Mouse (Mus musculus): ENCODE measurements around the gene D17H6S53E. TPM values are rescaled to one million over a fixed set of nuclear protein-coding genes. Genes with fewer than 3 reads are reported as not detected.
A peak's percentile ranks its signal among the peaks of the same experiment; 100 is the strongest.

The D17H6S53E gene
- polyA plus RNA-seq, 1 experiment from 2014 or later = 6.0 TPM

GRCm38 (mm10) chr17:35132174-35132560 lies 6.0 kb downstream of the D17H6S53E start:
- 86% methylated on average over 3 of the region's 3 CpGs for WGBS
- Histone ChIP-seq H3K36me3 (ENCODE audit: control insufficient read depth, insufficient read depth, low read length) (peaks cover 8% of the 10 kb centered on the region; the same call in 1 of the 2 replicates), H3K4me3 (replicated peaks; ENCODE audit: low read depth, low read length) (no peak overlapping the region), H3K9me3 (ENCODE audit: control insufficient read depth, low read length) (no peaks in the 10 kb centered on the region), H3K27me3 (ENCODE audit: control insufficient read depth, insufficient read depth, low read length) (no peaks in the 10 kb centered on the region), H3K4me1 (ENCODE audit: control insufficient read depth, insufficient read depth, low read length) (peaks cover 11% of the 10 kb centered on the region), H3K4me2 (ENCODE audit: low read length) (no peak overlapping the region), H3K9ac (replicated peaks; ENCODE audit: low read length) (no peak overlapping the region), H3K27ac (replicated peaks; ENCODE audit: low read depth, low read length) (no peak overlapping the region)
- DNase-seq (no peak), ATAC-seq (ENCODE audit: low FRiP score, low TSS enrichment) (no peak)

- no peak overlapping the region for H3K27ac ChIP-seq (replicated peaks; ENCODE audit: low read depth, low read length)
- H3K9ac ChIP-seq (replicated peaks; ENCODE audit: low read length) = no peak overlapping the region
- peaks cover 13% of the 10 kb centered on the region for H3K4me1 ChIP-seq (ENCODE audit: control insufficient read depth, insufficient read depth, low read length)
- no peaks in the 10 kb centered on the region for H3K27me3 ChIP-seq (ENCODE audit: control insufficient read depth, insufficient read depth, low read length)
- 95% methylated on average over 7 of the region's 7 CpGs for WGBS
- H3K4me2 ChIP-seq (ENCODE audit: low read length) = no peak overlapping the region
- H3K4me3 ChIP-seq (replicated peaks; ENCODE audit: low read depth, low read length) = no peak overlapping the region
- ATAC-seq (ENCODE audit: low FRiP score, low TSS enrichment) (no peak), DNase-seq (no peak)
- H3K9me3 ChIP-seq (ENCODE audit: control insufficient read depth, low read length) = no peaks in the 10 kb centered on the region
- peaks cover 12% of the 10 kb centered on the region for H3K36me3 ChIP-seq (ENCODE audit: control insufficient read depth, insufficient read depth, low read length)
Measured at GRCm38 (mm10) chr17:35133517-35133916, 7.3 kb downstream of the D17H6S53E start.

DNA sequence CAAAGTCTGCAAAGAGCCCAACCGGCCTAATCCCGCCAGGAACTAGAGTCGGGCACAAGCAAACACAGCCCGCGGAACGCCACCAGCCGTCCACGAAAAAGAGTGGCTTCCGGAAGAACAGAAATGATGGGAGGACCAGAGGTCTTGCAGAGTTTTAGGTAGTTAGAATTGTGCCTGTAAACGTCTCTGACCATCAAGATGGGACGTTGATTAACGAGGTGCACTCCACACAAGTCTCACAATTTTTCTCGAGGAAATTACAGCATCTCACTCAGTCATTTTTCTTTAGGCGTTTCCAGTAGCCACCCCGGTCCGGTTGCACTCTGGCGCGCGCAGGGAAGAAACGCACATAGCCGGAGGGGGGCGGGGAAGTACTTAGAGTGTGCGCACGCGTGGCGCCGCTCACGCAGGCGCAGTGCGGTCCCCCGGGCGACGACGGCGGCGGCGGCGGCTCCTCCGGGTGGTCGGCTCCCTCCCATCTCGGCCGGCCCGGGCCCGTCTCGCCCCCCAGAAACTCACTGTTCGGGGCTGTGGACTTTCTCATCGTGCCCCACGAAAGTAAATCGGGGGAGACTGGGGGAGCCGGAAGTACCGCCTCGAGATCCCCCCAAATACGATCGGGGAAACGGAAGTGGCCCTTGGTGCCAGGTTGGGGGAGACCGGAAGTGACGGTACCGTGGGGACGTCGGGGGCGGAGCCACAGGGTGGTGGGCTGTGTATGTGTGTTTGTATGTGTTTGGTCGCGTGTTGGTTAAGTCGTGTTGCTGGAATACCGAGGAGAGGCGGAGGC lies 8.8 kb downstream of the D17H6S53E start, which contains the start of gene Bag6:
TSS of gene Bag6 (plus strand) at position 378 of the 790 bp plus-strand sequence.
- WGBS = under 1% methylated on average over 66 of the region's 66 CpGs
- peaks cover 13% of the 10 kb centered on the region for H3K4me1 ChIP-seq (ENCODE audit: control insufficient read depth, insufficient read depth, low read length)

GRCm38 (mm10) chr17:35135591-35136320 lies 9.6 kb downstream of the D17H6S53E start:
- Histone ChIP-seq H3K27me3 (ENCODE audit: control insufficient read depth, insufficient read depth, low read length) (no peaks in the 10 kb centered on the region), H3K36me3 (ENCODE audit: control insufficient read depth, insufficient read depth, low read length) (peaks cover 26% of the 10 kb centered on the region), H3K4me2 (ENCODE audit: low read length) (peak overlapping the region; percentile 92), H3K9me3 (ENCODE audit: control insufficient read depth, low read length) (no peaks in the 10 kb centered on the region), H3K4me1 (ENCODE audit: control insufficient read depth, insufficient read depth, low read length) (peaks cover 13% of the 10 kb centered on the region), H3K9ac (replicated peaks; ENCODE audit: low read length) (peak overlapping the region; percentile 75), H3K27ac (replicated peaks; ENCODE audit: low read depth, low read length) (peak overlapping the region; percentile 96), H3K4me3 (replicated peaks; ENCODE audit: low read depth, low read length) (peak overlapping the region; percentile 75)
- under 1% methylated on average over 42 of the region's 43 CpGs for WGBS
- DNase-seq (no peak), ATAC-seq (ENCODE audit: low FRiP score, low TSS enrichment) (peak; percentile 75)

More for the DNA sequence above, 8.8 kb downstream of the D17H6S53E start, which contains the start of gene Bag6:
- Histone ChIP-seq H3K27me3 (ENCODE audit: control insufficient read depth, insufficient read depth, low read length) (no peaks in the 10 kb centered on the region), H3K36me3 (ENCODE audit: control insufficient read depth, insufficient read depth, low read length) (peaks cover 23% of the 10 kb centered on the region), H3K4me2 (ENCODE audit: low read length) (peak within 1 kb of the TSS; percentile 92), H3K27ac (replicated peaks; ENCODE audit: low read depth, low read length) (peak within 1 kb of the TSS; percentile 96), H3K9me3 (ENCODE audit: control insufficient read depth, low read length) (no peaks in the 10 kb centered on the region), H3K9ac (replicated peaks; ENCODE audit: low read length) (peak within 1 kb of the TSS; percentile 75), H3K4me3 (replicated peaks; ENCODE audit: low read depth, low read length) (peak within 1 kb of the TSS; percentile 75)
- DNase-seq = peak; percentile 99
- peak; percentile 95 for ATAC-seq (ENCODE audit: low FRiP score, low TSS enrichment)

DNA sequence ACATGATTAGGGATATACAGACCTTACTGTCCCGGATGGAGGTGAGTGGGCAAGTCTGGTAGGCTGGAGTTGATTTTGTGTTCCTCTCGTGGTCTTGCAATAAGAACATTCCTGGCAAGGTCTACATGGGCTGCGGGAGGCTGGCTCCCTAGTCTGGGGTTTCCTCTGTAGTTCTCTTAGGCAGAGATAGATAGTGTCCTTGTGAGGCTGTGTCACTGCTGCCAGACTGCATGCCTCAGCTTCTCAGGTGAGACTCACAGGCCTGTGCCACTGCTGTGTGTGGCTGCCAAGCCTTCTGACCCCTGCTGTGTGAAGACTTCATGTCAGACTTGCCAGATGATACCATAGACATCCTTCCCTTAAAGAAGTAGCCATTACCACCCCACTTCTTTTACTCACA lies 13.1 kb downstream of the D17H6S53E start:
- H3K4me2 ChIP-seq (ENCODE audit: low read length) = no peak overlapping the region
- H3K9ac ChIP-seq (replicated peaks; ENCODE audit: low read length) = no peak overlapping the region
- ATAC-seq (ENCODE audit: low FRiP score, low TSS enrichment) = no peak
- peaks cover 13% of the 10 kb centered on the region for H3K4me1 ChIP-seq (ENCODE audit: control insufficient read depth, insufficient read depth, low read length)
- WGBS = 97% methylated on average over 3 of the region's 3 CpGs
- no peak overlapping the region for H3K4me3 ChIP-seq (replicated peaks; ENCODE audit: low read depth, low read length)
- no peak for DNase-seq
- H3K36me3 ChIP-seq (ENCODE audit: control insufficient read depth, insufficient read depth, low read length) = peaks cover 61% of the 10 kb centered on the region
- H3K9me3 ChIP-seq (ENCODE audit: control insufficient read depth, low read length) = no peaks in the 10 kb centered on the region
- no peak overlapping the region for H3K27ac ChIP-seq (replicated peaks; ENCODE audit: low read depth, low read length)
- H3K27me3 ChIP-seq (ENCODE audit: control insufficient read depth, insufficient read depth, low read length) = no peaks in the 10 kb centered on the region

GRCm38 (mm10) chr17:35140490-35140996 lies 14.4 kb downstream of the D17H6S53E start:
- H3K4me2 ChIP-seq (ENCODE audit: low read length) = no peak overlapping the region
- H3K27ac ChIP-seq (replicated peaks; ENCODE audit: low read depth, low read length) = no peak overlapping the region
- H3K4me1 ChIP-seq (ENCODE audit: control insufficient read depth, insufficient read depth, low read length) = peaks cover 13% of the 10 kb centered on the region
- no peak overlapping the region for H3K4me3 ChIP-seq (replicated peaks; ENCODE audit: low read depth, low read length)
- H3K36me3 ChIP-seq (ENCODE audit: control insufficient read depth, insufficient read depth, low read length) = peaks cover 74% of the 10 kb centered on the region
- H3K9ac ChIP-seq (replicated peaks; ENCODE audit: low read length) = no peak overlapping the region
- H3K27me3 ChIP-seq (ENCODE audit: control insufficient read depth, insufficient read depth, low read length) = no peaks in the 10 kb centered on the region
- H3K9me3 ChIP-seq (ENCODE audit: control insufficient read depth, low read length) = no peaks in the 10 kb centered on the region
- DNase-seq = no peak
- 82% methylated on average over 16 of the region's 16 CpGs for WGBS
- no peak for ATAC-seq (ENCODE audit: low FRiP score, low TSS enrichment)

- no peak overlapping the region for H3K27ac ChIP-seq (replicated peaks; ENCODE audit: low read depth, low read length)
- no peak for DNase-seq
- no peak for ATAC-seq (ENCODE audit: low FRiP score, low TSS enrichment)
- no peaks in the 10 kb centered on the region for H3K9me3 ChIP-seq (ENCODE audit: control insufficient read depth, low read length)
- H3K27me3 ChIP-seq (ENCODE audit: control insufficient read depth, insufficient read depth, low read length) = no peaks in the 10 kb centered on the region
- no peak overlapping the region for H3K9ac ChIP-seq (replicated peaks; ENCODE audit: low read length)
- no peak overlapping the region for H3K4me3 ChIP-seq (replicated peaks; ENCODE audit: low read depth, low read length)
- H3K4me2 ChIP-seq (ENCODE audit: low read length) = no peak overlapping the region
- WGBS = 89% methylated on average over 6 of the region's 6 CpGs
- peaks cover 4% of the 10 kb centered on the region for H3K4me1 ChIP-seq (ENCODE audit: control insufficient read depth, insufficient read depth, low read length)
- H3K36me3 ChIP-seq (ENCODE audit: control insufficient read depth, insufficient read depth, low read length) = peaks cover 88% of the 10 kb centered on the region
Measured at GRCm38 (mm10) chr17:35141971-35142370, 15.8 kb downstream of the D17H6S53E start.

DNA sequence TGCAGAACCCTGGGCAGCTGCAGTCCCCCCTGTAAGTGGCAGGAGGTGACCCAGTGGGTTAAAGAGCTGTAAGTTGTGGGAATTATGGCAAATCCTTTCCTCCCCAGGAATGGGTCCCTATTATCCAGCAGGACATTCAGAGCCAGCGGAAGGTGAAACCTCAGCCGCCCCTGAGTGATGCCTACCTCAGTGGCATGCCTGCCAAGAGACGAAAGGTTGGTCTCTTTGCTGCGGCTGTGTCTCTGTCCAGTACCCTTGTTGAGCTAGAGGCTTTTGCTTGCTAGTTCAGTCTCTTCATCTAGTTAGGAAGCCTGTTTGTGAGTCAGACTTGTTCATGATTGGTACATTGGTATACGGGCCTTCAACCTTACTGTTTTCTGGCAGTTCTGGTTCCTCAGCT lies 20.0 kb downstream of the D17H6S53E start:
- H3K4me3 ChIP-seq (replicated peaks; ENCODE audit: low read depth, low read length) = no peak overlapping the region
- no peak overlapping the region for H3K27ac ChIP-seq (replicated peaks; ENCODE audit: low read depth, low read length)
- peaks cover 99% of the 10 kb centered on the region for H3K36me3 ChIP-seq (ENCODE audit: control insufficient read depth, insufficient read depth, low read length)
- no peak overlapping the region for H3K9ac ChIP-seq (replicated peaks; ENCODE audit: low read length)
- no peaks in the 10 kb centered on the region for H3K27me3 ChIP-seq (ENCODE audit: control insufficient read depth, insufficient read depth, low read length)
- 92% methylated on average over 5 of the region's 5 CpGs for WGBS
- no peak overlapping the region for H3K4me2 ChIP-seq (ENCODE audit: low read length)
- no peaks in the 10 kb centered on the region for H3K9me3 ChIP-seq (ENCODE audit: control insufficient read depth, low read length)
- DNase-seq (no peak), ATAC-seq (ENCODE audit: low FRiP score, low TSS enrichment) (no peak)
- no peaks in the 10 kb centered on the region for H3K4me1 ChIP-seq (ENCODE audit: control insufficient read depth, insufficient read depth, low read length)
